Mouse (Mus musculus): ENCODE measurements around the gene Eif3b. TPM values are rescaled to one million over a fixed set of nuclear protein-coding genes. Genes with fewer than 3 reads are reported as not detected.

Eif3b gene
- polyA plus RNA-seq, 1 experiment from 2014 or later: 82.6 TPM

DNA sequence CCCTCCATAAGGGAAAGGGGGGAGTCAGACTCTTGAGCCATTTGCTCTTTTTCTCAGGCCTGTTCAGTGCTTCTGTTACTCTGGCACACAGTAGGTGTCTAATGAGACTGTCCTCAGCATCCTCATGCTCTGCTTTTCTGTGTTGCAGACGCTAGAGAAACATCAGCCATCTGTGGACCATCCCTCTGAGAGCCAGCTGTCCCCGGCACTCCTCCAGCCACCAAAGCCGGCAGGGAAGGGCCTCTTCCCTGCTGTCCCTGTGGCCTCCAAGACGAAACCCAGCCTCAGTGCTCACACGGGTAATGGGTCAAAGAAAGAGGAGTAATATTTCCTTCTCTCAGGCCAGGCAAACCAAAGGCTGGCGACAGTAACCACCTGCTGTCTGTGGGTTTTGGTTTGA, 72.0 kb downstream of the Eif3b start:
- H3K4me3 ChIP-seq: no peak overlapping the region
- no peaks in the 10 kb centered on the region for H3K4me1 ChIP-seq
- no peak for ATAC-seq (ENCODE audit: extremely low read depth, insufficient number of reproducible peaks, low FRiP score, low TSS enrichment)
- peaks cover 27% of the 10 kb centered on the region for H3K27me3 ChIP-seq (replicated peaks)
- no peak overlapping the region for H3K4me2 ChIP-seq
- no peak overlapping the region for H3K27ac ChIP-seq (replicated peaks)
- H3K36me3 ChIP-seq: no peaks in the 10 kb centered on the region
- no peaks in the 10 kb centered on the region for H3K9me3 ChIP-seq
- WGBS: 49% methylated on average over 6 of the region's 6 CpGs
- H3K9ac ChIP-seq: no peak overlapping the region

DNA sequence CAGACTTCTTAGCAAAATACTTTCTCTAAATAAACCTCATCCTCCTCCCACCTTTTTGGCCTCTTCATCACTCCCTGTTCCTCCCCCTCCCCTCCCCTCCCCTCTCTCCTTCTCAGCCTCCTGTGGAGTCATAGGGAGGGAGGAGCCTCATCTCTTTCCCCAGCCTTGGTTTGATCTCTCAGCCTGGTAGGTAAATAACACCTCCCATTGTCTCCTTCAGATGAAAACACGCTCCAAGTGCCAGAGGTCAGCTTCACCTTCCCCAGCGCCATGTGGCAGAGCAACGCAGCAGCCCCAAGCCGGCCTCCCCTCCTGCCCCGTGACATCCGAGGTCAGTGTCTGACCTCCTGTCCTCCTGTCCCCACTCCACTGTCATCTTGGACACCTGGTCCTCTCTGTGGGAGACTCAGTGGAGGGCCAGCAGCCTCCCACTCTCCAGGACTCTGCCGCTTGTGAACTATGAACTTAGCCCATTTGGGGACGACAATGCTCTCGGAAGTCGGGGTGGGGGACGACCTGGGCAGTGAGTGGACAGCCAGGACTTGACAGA, 73.6 kb downstream of the Eif3b start:
- ATAC-seq (ENCODE audit: extremely low read depth, insufficient number of reproducible peaks, low FRiP score, low TSS enrichment): no peak
- no peaks in the 10 kb centered on the region for H3K4me1 ChIP-seq
- no peak overlapping the region for H3K9ac ChIP-seq
- no peak overlapping the region for H3K27ac ChIP-seq (replicated peaks)
- peaks cover 15% of the 10 kb centered on the region; the same call in 1 of the 2 replicates for H3K27me3 ChIP-seq (replicated peaks)
- no peaks in the 10 kb centered on the region for H3K36me3 ChIP-seq
- H3K4me2 ChIP-seq: no peak overlapping the region
- no peaks in the 10 kb centered on the region for H3K9me3 ChIP-seq
- no peak overlapping the region for H3K4me3 ChIP-seq
- WGBS: 19% methylated on average over 11 of the region's 11 CpGs

Small RNA genes within 50 kb of the gene (microRNA-seq; reads per million reads assigned to microRNA genes)
- not detected for gene Mir7038

Other genes starting within 250 kb of the Eif3b start
- gene Mad1l1, start 97.8 kb upstream of the Eif3b start, polyA plus RNA-seq (2015; fragmentation: Nextera tagmentation; extraction: Ambion mirVana): 25.2 and 26.1 TPM in 2 replicates
- 28.2 and 31.3 TPM in 2 replicates for gene Nudt1, start 97.7 kb upstream of the Eif3b start, polyA plus RNA-seq (2015; fragmentation: Nextera tagmentation; extraction: Ambion mirVana)
- gene Mrm2, start 87.4 kb upstream of the Eif3b start, polyA plus RNA-seq (2015; fragmentation: Nextera tagmentation; extraction: Ambion mirVana): 14.7 and 15.1 TPM in 2 replicates
- 15.0 and 16.1 TPM in 2 replicates for gene Snx8, start 30.1 kb upstream of the Eif3b start, polyA plus RNA-seq (2015; fragmentation: Nextera tagmentation; extraction: Ambion mirVana)
- 0.07 and 0.08 TPM in 2 replicates for gene Gm4869, start 26.3 kb downstream of the Eif3b start, polyA plus RNA-seq (2015; fragmentation: Nextera tagmentation; extraction: Ambion mirVana)
- gene Chst12, start 86.2 kb downstream of the Eif3b start, polyA plus RNA-seq (2015; fragmentation: Nextera tagmentation; extraction: Ambion mirVana): 16.2 and 17.5 TPM in 2 replicates
- gene Grifin, start 145.7 kb downstream of the Eif3b start, polyA plus RNA-seq (2015; fragmentation: Nextera tagmentation; extraction: Ambion mirVana): not detected in 2 replicates
- gene Lfng, start 188.0 kb downstream of the Eif3b start, polyA plus RNA-seq (2015; fragmentation: Nextera tagmentation; extraction: Ambion mirVana): 3.3 and 3.5 TPM in 2 replicates
- gene Ttyh3, start 229.7 kb downstream of the Eif3b start, polyA plus RNA-seq (2015; fragmentation: Nextera tagmentation; extraction: Ambion mirVana): 25.0 and 25.4 TPM in 2 replicates